Mouse (Mus musculus) monocyte, adult 5-6 weeks (primary cell): ENCODE data around the gene Slco4a1. TPM values are rescaled to one million over a fixed set of nuclear protein-coding genes. Genes with fewer than 3 reads are reported as not detected.

Source experiments
- ATAC-seq: fragments of 153-309, 156-312 bp; replicated peaks from 2 replicates; pipeline ENCODE4 v1.8.0; 2017; ENCODE audit warnings: mild to moderate bottlenecking; ENCODE audit not compliant: low TSS enrichment, insufficient number of reproducible peaks, severe bottlenecking, poor library complexity, low FRiP score
- total RNA-seq: library from RNA; stranded (forward); fragments of 200-1000, 200-491, 200-594 nt; gene quantifications from 3 replicates; pipeline ENCODE4 v1.2.3, GENCODE M21; 2017

Gene Slco4a1
- total RNA-seq, 1 experiment from 2014 or later = 1.7 TPM

GRCm38 (mm10) chr2:180488210-180488751 is 32.2 kb downstream of the Slco4a1 start:
- no peak for ATAC-seq

GRCm38 (mm10) chr2:180495906-180496305 is 39.9 kb downstream of the Slco4a1 start:
- ATAC-seq = no peak

- ATAC-seq = no peak
Observed at GRCm38 (mm10) chr2:180499741-180500140, 43.7 kb downstream of the Slco4a1 start, which contains the start of gene Ntsr1. Gene Ntsr1, plus strand, starts transcription at chr2:180499976.

DNA sequence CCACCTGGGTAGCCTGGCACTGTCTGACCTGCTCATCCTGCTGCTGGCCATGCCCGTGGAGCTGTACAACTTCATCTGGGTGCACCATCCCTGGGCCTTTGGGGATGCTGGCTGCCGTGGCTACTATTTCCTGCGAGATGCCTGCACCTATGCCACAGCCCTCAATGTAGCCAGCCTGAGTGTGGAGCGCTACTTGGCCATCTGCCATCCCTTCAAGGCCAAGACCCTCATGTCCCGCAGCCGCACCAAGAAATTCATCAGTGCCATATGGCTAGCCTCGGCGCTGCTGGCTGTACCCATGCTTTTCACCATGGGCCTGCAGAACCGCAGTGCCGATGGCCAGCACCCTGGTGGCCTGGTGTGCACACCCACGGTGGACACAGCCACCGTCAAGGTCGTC is 44.7 kb downstream of the Slco4a1 start:
- ATAC-seq = no peak

GRCm38 (mm10) chr2:180501217-180501967 is 45.3 kb downstream of the Slco4a1 start:
- no peak for ATAC-seq

GRCm38 (mm10) chr2:180506281-180506680 is 50.2 kb downstream of the Slco4a1 start:
- no peak for ATAC-seq

DNA sequence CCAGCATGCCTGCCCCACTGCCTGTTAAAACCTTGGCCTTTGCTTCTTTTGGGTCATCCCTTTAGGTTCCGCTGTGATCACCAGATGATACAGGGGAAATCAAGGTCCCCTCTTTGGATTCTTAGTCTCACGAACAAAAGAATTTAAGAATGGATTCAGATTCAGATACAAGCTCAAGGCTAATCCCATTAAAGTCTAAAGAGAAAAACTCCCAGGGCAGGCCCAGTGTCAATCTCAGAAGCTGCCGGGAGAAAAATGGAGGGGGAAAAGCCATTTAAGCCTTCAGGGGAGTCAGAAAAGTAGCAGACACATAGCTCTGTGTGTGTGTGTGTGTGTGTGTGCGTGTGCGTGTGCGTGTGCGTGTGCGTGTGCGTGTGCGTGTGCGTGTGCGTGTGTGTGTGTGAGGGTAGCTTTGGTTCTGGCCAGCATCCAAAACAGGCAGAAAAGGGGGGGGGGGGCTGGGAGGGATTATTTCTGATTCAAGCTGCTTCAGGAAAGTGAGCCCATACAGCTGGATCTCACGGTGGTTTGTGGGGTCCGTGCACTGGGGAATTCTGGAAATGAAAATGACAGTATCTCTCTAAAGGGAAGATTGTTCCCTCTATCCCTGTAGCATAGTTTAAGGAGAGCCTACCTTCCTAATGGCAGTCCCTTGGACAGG is 52.5 kb downstream of the Slco4a1 start:
- ATAC-seq = no peak

DNA sequence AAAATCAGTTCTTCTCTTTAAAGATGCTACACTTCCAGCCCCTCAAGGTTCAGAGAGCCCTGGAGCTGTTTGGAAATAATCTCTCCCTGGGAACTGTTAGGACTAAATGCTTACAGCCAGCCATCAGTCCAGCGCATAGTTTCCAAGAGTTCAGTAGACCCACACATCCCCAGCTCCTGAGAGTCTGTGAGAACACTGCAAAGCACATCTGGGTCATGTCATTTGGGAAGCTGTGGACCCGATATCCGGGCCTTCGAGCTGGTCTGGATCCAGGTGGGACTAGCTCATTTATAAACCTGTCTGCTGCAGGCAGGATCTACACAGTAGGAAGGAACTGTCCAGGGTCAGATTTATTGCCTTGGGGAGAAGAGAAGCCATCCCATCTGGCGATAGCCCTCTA is 54.8 kb downstream of the Slco4a1 start:
- ATAC-seq = no peak

DNA sequence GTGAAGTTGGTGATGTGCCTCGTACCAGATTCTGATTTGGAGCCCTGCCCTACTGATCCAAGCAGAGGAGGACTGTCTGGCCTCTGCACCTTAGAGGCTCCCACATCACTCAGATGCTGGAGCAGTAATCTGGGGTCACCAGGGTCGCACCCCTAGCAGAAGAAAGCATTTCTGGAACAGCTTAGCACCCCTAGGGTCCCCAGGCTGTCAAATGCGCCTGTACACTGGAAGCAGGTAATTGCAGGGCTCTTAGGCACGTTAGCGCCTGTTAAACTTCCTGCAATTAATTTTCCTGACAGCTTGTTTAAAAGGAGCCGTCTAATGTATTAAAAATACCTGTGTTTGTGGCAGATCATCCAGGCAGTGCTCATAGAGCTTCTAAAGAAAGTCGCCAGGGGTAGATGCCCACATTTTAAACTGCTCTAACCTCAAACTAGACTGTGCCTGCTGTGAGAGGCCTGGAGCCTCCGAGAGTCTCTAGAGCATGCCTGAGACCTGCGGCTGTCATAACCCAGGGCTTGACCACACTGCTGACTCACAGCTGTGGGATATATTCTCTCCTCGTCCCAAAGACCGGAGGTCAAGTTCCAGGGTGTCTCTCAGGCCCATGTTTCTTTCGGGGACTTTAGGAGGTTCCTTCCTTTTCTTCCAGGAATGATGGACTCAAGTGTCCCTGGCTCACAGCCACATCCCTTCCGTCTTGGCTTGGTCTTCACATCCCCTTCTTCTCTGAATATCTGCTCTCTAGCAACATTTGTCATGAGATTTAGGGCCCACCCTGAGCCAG is 56.0 kb downstream of the Slco4a1 start:
- ATAC-seq = no peak

DNA sequence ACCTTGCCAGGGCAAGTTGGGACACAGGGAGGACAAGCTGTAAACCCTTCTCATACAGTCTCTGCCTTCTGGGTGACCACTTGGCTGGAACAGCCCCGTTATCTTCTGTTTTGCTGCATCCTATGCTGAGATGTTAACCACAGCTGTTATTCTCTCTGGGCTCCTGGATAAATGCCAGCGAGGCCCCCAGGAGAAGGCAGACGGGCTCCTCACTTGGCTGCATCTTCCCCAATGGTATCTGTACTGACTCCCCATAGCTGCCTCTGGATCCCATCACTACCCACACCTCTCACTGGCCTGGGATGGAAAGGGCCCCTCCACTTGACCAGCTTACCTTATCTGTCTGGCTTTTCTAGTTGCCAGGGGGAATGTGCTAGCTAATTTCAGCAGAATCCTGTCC is 57.0 kb downstream of the Slco4a1 start:
- no peak for ATAC-seq

DNA sequence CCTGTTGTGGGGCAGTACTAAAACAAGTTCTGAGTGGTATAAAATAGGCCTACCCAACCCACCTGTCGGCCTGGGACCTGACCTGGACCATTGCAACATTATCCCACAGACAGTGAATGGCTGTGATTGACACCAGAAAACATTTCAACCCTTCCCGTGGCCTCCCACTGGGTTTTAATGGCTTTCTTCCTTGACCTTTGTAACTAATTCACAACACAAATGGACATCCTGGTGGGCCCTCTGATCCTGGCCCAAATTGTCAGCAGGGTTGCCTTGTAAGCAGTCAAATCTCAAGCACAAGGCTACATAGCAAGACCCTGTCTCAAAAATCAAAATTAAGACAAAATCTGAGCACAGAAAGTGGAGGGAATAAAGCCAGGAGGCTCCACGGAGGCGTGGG is 57.8 kb downstream of the Slco4a1 start:
- ATAC-seq = no peak

DNA sequence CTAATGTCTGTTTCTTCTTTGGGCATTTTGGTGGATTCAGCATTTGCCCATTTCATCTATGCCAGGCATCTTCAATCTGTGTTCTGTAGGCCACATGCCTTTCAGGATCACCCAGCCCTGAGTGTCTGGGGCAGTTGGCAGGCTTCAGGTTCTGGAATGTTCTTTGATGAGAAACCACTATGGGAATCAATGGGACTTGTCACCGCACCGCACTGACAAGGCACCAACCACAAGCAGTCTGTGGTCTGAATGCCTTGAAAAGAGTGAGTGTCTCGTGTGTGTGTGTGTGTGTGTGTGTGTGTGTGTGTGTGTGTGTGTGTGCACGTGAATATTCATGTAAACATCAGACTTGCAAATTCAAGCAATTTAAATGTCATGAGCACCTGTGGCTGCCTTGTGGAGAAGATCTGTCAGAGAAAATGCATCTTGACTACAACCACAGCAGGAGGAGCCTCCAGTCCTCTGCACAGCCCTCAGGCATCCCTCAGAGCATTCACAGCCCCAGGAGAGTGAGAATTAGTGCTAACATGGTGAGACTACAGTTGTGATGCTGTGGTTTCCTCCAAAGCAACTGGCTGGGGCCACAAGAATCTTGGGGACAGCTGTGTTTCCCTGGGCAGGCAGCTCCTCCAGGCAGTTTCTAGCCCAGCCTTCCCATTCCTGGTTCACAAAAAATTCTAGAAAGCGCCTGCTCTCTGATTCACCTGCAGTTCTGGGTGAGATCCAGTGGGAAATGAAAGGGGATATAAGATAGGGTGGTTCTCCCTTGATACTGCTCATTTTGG is 65.6 kb downstream of the Slco4a1 start:
- no peak for ATAC-seq

GRCm38 (mm10) chr2:180522825-180523224 is 66.8 kb downstream of the Slco4a1 start:
- no peak for ATAC-seq

Other genes with a start within 250 kb of the Slco4a1 start
- gene Lama5, start 230.4 kb upstream of the Slco4a1 start, total RNA-seq = 0.29 to 7.1 TPM (median 0.29 TPM) in 3 replicates
- 1,771 to 2,174 TPM (median 1,777 TPM) in 3 replicates for gene Rps21, start 198.9 kb upstream of the Slco4a1 start, total RNA-seq
- gene Cables2, start 182.7 kb upstream of the Slco4a1 start, total RNA-seq = 16.9 to 23.7 TPM (median 20.6 TPM) in 3 replicates
- gene Rbbp8nl, start 166.4 kb upstream of the Slco4a1 start, total RNA-seq = not detected in 3 replicates
- gene Gata5, start 121.5 kb upstream of the Slco4a1 start, total RNA-seq = not detected in 3 replicates
- not detected in 3 replicates for gene Ntsr1, start 43.7 kb downstream of the Slco4a1 start, total RNA-seq
- gene Mrgbp, start 125.1 kb downstream of the Slco4a1 start, total RNA-seq = 32.7 to 52.2 TPM (median 40.0 TPM) in 3 replicates
- 79.4 to 106 TPM (median 80.2 TPM) in 3 replicates for gene Ogfr, start 133.0 kb downstream of the Slco4a1 start, total RNA-seq
- gene Col9a3, start 141.5 kb downstream of the Slco4a1 start, total RNA-seq = 0.95 to 4.8 TPM (median 2.3 TPM) in 3 replicates
- 0.38 to 1.8 TPM in 2 of 3 replicates, not detected in the other for gene Tcfl5, start 186.5 kb downstream of the Slco4a1 start, total RNA-seq